Mouse (Mus musculus): ENCODE data around the gene Pecr.

GRCm38 (mm10) chr1:72295746-72296145, 11.6 kb upstream of the Pecr start:
- no peak for TF ChIP-seq POLR2A (IDR thresholded peaks at IDR 0.05; ENCODE audit: low read depth, low read length)
- TF ChIP-seq POLR2AphosphoS2 (IDR thresholded peaks at IDR 0.05; ENCODE audit: low read depth, low read length): no peak
- TF ChIP-seq CTCF (conservative IDR thresholded peaks at IDR 0.05 in 1 of 2, IDR thresholded peaks at IDR 0.05 in 1 of 2; ENCODE audit: low read depth in 2 of 2, low read length in 2 of 2): no peak
- TF ChIP-seq MYC (IDR thresholded peaks at IDR 0.05; ENCODE audit: low read depth, low read length): no peak
- TF ChIP-seq KAT2A (IDR thresholded peaks at IDR 0.05; ENCODE audit: insufficient replicate concordance, low read length): no peak
- no peak for TF ChIP-seq USF2 (conservative IDR thresholded peaks at IDR 0.05; ENCODE audit: low read depth, low read length)

Measured in CH12.LX (cell line).